Mouse (Mus musculus): Measurements from ENCODE around the gene Gm13271.
"Not testable (repeated sequence)": the region's sequence is repeated elsewhere in the genome, so short reads cannot be mapped to it uniquely, and the experiment has no call there.

GRCm38 (mm10) chr4:88802954-88803353, 48.3 kb downstream of the Gm13271 start, which contains the start of gene Gm13287:
- not testable (repeated sequence) for TF ChIP-seq POLR2A (IDR thresholded peaks at IDR 0.05; ENCODE audit: borderline replicate concordance, insufficient read depth, low read length); CTCF (IDR thresholded peaks at IDR 0.05; ENCODE audit: borderline replicate concordance, insufficient read depth, low read depth, low read length)
